Mouse (Mus musculus) limb, embryonic 13.5 days (tissue): ENCODE measurements around the gene Rasgrf1. TPM values are rescaled to one million over a fixed set of nuclear protein-coding genes. Genes with fewer than 3 reads are reported as not detected.

Experiments used
- ATAC-seq: fragments of 200-750 bp; cut with Nextera tagmentation; 2 replicates; pipeline ENCODE4 v1.8.0; 2017; ENCODE audit warnings: low read depth, moderate number of reproducible peaks, moderate TSS enrichment; ENCODE audit not compliant: low FRiP score
- H3K27ac ChIP-seq: fragments of 300-500 bp; sonication (generic); 2 replicates; pipeline ENCODE4 v1.5.1; 2015; ENCODE audit warnings: inconsistent platforms, mild to moderate bottlenecking, moderate library complexity
- H3K27me3 ChIP-seq: fragments of 300-500 bp; sonication (generic); 2 replicates; pipeline ENCODE4 v1.6.1; 2015; ENCODE audit warnings: mild to moderate bottlenecking, inconsistent platforms
- H3K36me3 ChIP-seq: fragments of 300-500 bp; sonication (generic); 2 replicates; pipeline ENCODE4 v1.6.1; 2015; ENCODE audit warnings: inconsistent platforms, mild to moderate bottlenecking, moderate library complexity
- H3K4me1 ChIP-seq: fragments of 300-500 bp; sonication (generic); 2 replicates; pipeline ENCODE4 v1.6.1; 2015; ENCODE audit warnings: inconsistent platforms
- H3K4me2 ChIP-seq: fragments of 300-500 bp; sonication (generic); replicated peaks from 2 replicates; pipeline ENCODE4 v1.6.1; 2015; ENCODE audit warnings: inconsistent platforms, mild to moderate bottlenecking, moderate library complexity
- H3K4me3 ChIP-seq: fragments of 300-500 bp; sonication (generic); 2 replicates; pipeline ENCODE4 v1.5.1; 2015; ENCODE audit warnings: moderate library complexity, mild to moderate bottlenecking, inconsistent platforms
- H3K9ac ChIP-seq: fragments of 300-500 bp; sonication (generic); 2 replicates; pipeline ENCODE4 v1.6.1; 2015; ENCODE audit warnings: mild to moderate bottlenecking, inconsistent platforms
- H3K9me3 ChIP-seq: fragments of 300-500 bp; sonication (generic); 2 replicates; pipeline ENCODE4 v1.6.1; 2016; ENCODE audit warnings: inconsistent platforms
- whole genome bisulfite sequencing: fragments of 180-500 bp; shearing (Covaris S2); methylation state at CpG from one replicate; pipeline ENCODE4 v1.1.7; 2015; 5-methylcytosine and 5-hydroxymethylcytosine counted together
- polyA plus RNA-seq: library from polyadenylated mRNA; unstranded; fragments of >200 nt; fragmentation: Nextera tagmentation; extraction: Ambion mirVana; gene quantifications from 2 replicates; pipeline ENCODE4 v1.2.1, GENCODE M21; 2015

Rasgrf1 gene
- polyA plus RNA-seq, 1 experiment from 2014 or later: 0.34 TPM

GRCm38 (mm10) chr9:90075336-90075735, 165.6 kb downstream of the Rasgrf1 start:
- H3K27ac ChIP-seq: no peak overlapping the region
- H3K4me3 ChIP-seq: no peak overlapping the region
- no peak for ATAC-seq
- no peaks in the 10 kb centered on the region for H3K4me1 ChIP-seq
- no peak overlapping the region for H3K9ac ChIP-seq
- 82% methylated on average over 4 of the region's 4 CpGs for WGBS
- H3K27me3 ChIP-seq: no peaks in the 10 kb centered on the region
- no peaks in the 10 kb centered on the region for H3K9me3 ChIP-seq
- no peaks in the 10 kb centered on the region for H3K36me3 ChIP-seq
- no peak overlapping the region for H3K4me2 ChIP-seq

DNA sequence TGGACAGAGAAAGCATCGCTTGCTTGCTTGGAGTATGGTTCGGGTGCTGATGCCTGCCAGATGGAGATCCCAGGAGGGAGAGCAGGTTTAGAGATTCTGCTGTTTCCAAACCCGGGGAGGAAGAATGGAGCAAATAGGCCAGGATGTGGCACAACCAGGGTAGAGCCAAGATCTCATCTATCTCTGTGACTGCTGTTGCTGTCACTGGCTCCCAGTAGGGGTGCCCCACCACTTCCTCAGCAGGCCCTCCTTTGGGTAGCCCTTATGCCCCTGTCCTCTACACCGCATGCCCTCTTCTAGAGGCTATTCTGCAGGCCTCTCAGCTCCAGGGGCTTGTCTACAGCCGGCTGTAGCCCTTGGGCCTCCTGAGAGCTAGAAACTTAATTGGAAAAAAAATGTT, 166.4 kb downstream of the Rasgrf1 start:
- H3K36me3 ChIP-seq: no peaks in the 10 kb centered on the region
- no peak overlapping the region for H3K27ac ChIP-seq
- H3K4me2 ChIP-seq: no peak overlapping the region
- H3K4me3 ChIP-seq: no peak overlapping the region
- 85% methylated on average over 5 of the region's 5 CpGs for WGBS
- ATAC-seq: no peak
- no peaks in the 10 kb centered on the region for H3K9me3 ChIP-seq
- H3K9ac ChIP-seq: no peak overlapping the region
- H3K4me1 ChIP-seq: no peaks in the 10 kb centered on the region
- no peaks in the 10 kb centered on the region for H3K27me3 ChIP-seq

Other genes starting within 250 kb of the Rasgrf1 start
- gene Tmed3, start 204.8 kb upstream of the Rasgrf1 start, polyA plus RNA-seq: 110 and 113 TPM in 2 replicates
- gene Ankrd34c, start 171.4 kb upstream of the Rasgrf1 start, polyA plus RNA-seq: not detected in 2 replicates
- 18.7 and 21.5 TPM in 2 replicates for gene Ctsh, start 144.2 kb downstream of the Rasgrf1 start, polyA plus RNA-seq
- gene Morf4l1, start 204.9 kb downstream of the Rasgrf1 start, polyA plus RNA-seq: 546 and 559 TPM in 2 replicates